Mouse (Mus musculus) ovary, postnatal 36 days (tissue): Measurements from ENCODE around the gene Fam160b1.

Experiments
- DNase-seq: peaks from one replicate; pipeline ENCODE4 v3.0.0; 2022; ENCODE audit warnings: low spot score, mixed read lengths

Gene Fam160b1

DNA sequence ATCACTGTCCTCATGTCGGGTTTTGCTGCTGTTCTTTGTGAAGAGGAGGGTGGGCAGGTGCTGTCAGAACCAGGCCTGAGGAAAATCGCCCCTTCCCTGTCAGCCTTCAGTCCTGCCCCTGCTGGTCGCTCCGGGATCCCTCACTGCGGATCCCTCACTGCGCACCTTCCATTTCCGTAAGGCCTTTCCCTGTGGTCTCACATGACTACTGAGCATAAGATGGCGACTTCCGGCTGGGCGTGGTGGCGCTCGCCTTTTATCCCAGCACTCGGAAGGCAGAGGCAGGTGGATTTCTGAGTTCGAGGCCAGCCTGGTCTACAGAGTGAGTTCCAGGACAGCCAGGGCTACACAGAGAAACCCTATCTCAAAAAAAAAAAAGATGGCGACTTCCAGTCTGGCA lies 64.8 kb downstream of the Fam160b1 start:
- DNase-seq, result no peak

DNA sequence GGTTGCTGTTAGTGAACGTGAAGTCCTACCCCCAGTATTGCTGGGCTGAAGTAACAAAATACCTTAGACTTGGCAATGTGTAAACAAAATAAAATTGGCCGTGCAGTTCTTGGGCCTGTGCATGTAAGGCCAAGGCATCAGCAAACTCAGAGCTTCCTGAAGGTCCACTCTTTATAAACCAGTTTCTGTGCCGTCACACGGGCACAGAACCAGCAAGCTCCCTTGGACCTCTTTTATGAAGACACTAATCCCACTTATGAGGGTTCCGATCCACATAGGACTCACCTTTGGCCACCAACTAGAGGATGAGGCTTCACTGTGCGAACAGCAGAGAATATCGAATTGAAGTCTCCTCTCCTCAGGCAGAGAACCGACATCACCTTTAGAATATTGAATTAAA lies 66.4 kb downstream of the Fam160b1 start:
- no peak for DNase-seq

DNA sequence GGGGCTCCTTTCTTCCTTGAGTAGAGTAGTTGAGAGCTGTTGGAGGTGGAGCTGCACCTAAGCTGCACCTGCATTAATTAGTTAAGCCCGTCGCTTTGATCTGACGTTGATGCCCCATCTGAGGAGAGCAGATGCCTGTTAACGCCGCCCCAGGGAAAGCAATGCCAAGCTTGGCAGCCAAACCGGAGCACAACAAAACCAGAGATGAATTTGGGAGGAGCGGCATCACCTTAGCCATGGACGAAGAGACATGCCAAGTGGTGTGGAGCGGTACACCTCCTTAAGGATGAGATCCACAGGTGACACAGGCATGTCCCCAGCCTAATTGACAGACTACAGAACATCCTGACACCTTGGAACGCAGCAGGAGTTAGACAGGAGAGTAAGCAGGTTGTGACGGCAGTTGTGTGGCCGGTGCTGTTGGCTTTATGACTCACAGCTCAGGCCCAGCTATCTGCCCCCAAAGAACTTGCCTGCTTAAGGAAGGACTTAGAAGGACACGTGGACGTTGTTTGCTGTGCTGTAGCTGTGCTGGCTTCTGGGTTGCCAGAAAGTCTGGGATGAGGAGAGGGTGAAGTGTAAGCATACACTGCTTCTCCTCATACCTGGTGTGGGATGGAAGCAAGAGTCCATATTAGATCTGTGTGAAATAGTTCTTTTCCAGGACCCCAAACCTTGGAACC lies 67.4 kb downstream of the Fam160b1 start:
- DNase-seq, result no peak

DNA sequence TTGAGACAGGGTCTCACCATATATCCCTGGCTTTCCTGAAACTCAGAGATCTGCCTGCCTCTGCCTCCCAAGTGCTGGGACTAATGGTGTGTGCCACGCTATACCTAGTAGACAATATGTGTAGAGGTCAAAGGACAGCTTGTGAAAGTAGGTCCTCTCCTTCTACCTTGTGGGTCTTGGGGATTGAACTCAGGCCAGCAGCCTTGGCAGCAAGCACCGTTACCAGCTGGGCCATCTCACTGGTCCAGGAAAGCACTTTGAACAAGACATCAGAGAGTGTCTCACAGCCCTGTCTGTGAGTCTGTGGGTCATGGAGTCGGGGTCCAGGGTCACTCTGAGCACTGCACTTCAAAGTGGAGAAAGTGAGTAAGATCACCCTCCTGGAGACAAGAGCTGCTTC lies 68.2 kb downstream of the Fam160b1 start:
- no peak for DNase-seq

DNA sequence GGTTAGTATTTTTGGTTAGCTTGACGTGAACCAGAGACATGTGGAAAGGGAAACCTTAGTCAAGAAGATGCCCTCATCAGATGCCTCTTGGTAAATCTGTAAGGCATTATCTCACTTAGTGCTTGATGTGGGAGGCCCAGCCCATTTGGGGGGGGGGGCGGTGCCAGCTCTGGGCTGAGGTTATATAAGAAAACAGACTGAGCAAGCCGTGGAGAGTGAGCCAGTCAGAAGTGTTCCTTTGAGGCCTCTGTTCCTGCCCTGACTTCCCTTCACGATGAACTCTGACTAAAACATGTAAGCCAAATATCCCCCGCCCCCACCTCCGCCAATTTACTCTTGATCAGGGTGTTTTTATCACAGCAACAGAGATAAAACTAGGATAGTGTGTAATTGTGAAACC lies 69.4 kb downstream of the Fam160b1 start:
- no peak for DNase-seq

- DNase-seq, result no peak
These were observed 71.0 kb downstream of the Fam160b1 start for GRCm38 (mm10) chr19:57431476-57431875.

GRCm38 (mm10) chr19:57434024-57434423 lies 73.5 kb downstream of the Fam160b1 start:
- no peak for DNase-seq

DNA sequence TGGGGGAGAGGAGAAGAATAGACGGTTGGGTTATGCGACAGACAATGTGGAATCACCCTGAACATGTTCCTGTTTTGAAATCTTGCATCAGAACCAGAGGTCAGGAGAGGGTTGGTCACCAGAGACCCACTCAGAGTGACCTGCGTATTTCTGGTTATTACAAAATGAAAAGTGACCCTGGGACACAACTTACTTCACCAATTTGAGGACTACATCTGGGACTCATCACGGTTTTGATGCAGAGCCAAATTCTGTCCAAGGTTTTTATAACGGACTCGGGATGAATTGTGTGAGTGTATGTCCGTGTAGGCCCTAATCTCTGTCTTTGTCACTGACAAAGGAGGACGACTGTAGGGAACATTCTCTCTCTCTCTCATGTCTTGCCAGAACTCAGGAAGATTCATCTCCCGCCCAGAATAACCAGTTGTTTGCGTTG lies 76.1 kb downstream of the Fam160b1 start:
- no peak for DNase-seq

DNA sequence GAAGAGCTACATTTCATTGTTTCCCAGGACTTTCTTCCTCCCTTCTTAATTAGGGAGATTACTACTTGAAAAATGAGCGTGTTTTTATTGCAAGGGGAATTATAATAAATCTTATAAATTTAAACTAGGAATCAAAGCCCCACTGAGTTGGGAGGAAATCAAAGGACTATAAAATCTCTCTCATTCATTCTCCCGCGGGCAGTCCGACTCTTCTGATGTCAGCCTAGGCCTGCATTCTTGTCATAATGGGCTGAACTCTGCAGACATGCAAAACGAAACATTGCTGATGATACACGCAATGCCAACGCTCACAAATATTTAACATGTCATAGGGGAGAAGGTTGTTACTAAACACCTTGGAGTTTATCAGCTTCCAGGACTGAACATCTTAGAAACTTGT lies 76.6 kb downstream of the Fam160b1 start:
- no peak for DNase-seq
